Mouse (Mus musculus): Measurements from ENCODE around the gene Hrg.
A peak's percentile ranks its signal among the peaks of the same experiment; 100 is the strongest.
"Not testable (repeated sequence)": the region's sequence is repeated elsewhere in the genome, so short reads cannot be mapped to it uniquely, and the experiment has no call there.

Hrg gene

GRCm38 (mm10) chr16:22950840-22951395 is at the start of gene Hrg:
Gene Hrg, plus strand, starts transcription at chr16:22951072.
- DNase-seq (ENCODE audit: extremely low read depth, low read depth): no peak

DNA sequence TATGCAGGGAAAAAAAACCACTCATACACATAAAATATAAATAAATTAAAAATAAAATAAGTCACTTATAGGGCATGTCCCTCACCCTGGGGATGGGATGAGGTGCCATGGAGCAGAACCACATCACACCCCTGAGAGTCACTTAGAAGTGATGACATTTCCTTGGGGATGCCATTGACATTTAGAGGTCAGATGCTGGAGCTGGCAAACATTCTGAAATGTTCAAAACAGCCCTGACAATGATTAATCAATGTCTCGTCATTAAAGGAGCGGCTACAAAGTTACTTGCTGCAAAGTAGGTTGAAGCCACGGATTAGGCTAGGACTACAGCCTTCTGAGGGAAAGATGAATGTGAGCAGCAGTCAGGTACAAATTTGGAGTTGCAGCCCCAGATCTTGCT is 49.5 kb upstream of the Hrg start:
- no peak for DNase-seq (ENCODE audit: extremely low read depth, low read depth)

DNA sequence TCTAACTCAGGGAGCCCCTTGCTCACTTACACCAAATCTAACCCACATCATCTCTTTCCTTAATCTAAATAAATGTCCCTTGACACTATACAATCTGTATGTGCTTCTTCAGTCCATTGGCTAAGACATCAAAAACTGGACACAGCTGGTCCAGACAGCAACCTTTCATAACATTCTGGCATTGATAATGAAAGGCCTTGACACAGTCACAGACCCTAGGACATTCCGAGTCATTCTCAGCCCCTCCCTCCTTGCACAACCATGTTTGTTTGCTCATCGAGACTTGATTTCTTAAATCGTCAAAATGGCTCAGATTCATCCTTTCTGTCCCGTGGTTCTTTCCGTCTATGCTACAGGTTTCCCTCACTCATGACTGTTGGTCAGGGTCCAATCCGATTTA is 41.6 kb upstream of the Hrg start:
- DNase-seq (ENCODE audit: extremely low read depth, low read depth): no peak

- no peak for DNase-seq (ENCODE audit: extremely low read depth, low read depth)
Observed at GRCm38 (mm10) chr16:22911986-22912385, 38.9 kb upstream of the Hrg start.

DNA sequence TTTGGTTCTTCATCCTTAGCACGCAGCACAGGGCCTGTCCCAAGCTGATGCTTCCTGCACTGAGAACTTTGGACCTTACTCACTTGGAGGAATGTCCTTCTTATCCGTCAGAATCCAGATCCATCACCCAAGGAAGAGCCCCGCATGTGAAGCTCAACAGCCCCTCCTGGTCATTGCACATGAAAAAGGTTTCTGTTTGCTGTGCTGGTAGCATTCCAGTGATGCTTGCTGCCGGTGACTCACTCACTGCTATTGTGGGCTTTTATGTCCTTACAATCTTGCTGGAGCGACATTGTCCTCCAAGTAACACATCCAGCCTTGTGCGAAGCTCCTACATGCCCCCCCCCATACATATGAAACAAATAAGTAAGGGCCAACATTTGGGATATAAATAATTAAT is 38.0 kb upstream of the Hrg start:
- DNase-seq (ENCODE audit: extremely low read depth, low read depth): no peak

DNA sequence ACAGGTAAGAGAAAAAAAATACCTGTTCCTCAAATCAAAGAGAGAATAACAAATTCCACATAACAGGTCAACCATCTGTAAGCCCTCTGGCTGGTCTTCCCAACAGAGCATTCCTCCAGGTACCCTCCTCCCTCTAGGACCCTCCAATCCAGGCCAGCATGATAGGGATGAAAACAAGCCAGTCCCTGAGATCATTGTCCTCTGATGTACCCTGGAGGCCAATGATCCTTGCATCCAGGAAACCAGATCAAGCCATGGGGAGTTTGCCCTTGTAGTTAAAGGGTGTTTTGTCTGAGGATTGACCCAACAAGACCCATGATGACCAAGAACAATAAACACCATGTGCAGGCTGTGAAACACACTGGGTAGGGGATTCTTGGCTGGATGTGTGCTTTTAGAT is 36.6 kb upstream of the Hrg start:
- no peak for DNase-seq (ENCODE audit: extremely low read depth, low read depth)

- DNase-seq (ENCODE audit: extremely low read depth, low read depth): no peak
Observed at GRCm38 (mm10) chr16:22918034-22918433, 32.8 kb upstream of the Hrg start, which contains the start of gene Fetub. Gene Fetub, plus strand, starts transcription at chr16:22918334.

DNA sequence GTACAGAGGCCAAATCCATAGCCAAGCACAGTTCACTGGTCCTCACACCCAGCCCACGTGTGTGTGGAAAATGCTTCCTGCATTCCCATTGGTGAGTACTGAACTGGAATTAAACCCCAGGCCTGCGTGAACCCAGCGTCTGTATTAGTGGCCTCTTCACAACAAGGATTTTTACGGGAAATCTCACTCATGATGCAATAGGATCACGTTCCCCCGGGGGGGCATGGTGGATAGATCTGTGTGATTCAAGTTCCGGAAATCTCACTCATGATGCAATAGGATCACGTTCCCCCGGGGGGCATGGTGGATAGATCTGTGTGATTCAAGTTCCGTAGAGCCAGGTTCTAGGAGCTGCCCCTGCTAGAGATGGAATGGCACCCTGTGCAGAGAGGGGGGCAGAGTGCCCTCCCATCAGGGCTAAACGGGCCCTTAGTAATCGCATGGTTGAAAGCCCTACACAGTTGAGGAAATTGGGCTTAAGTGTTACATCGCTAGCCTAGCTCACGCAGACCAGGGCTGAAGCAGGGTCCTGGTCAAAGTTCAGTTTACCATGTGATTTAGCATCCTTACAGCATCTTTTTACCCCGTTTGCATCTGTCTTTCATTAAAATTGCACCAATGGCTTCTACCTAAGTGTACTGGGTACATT is 32.1 kb upstream of the Hrg start:
- DNase-seq (ENCODE audit: extremely low read depth, low read depth): no peak

- DNase-seq (ENCODE audit: extremely low read depth, low read depth): peak; percentile 6
Observed at GRCm38 (mm10) chr16:22919971-22920854, 30.7 kb upstream of the Hrg start.

DNA sequence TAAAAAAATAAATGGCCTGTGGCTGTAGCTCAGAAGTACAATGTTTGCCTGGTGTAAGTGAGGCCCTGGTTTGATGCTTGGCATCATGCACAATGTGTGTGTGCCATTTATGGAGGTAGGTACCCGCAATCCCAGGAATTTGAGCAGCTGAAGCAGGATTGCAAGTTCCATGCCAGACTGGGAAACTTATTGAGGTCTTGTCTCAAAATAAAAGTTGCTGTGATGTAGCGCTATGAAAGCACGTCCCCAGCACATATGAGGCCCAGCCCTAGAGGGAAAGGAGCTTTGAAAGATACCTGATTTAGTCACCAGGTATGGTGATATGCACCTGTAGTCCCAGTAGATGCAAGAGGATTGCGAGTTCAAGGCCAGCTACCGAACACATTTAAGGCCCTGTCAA is 29.1 kb upstream of the Hrg start:
- DNase-seq (ENCODE audit: extremely low read depth, low read depth): no peak

DNA sequence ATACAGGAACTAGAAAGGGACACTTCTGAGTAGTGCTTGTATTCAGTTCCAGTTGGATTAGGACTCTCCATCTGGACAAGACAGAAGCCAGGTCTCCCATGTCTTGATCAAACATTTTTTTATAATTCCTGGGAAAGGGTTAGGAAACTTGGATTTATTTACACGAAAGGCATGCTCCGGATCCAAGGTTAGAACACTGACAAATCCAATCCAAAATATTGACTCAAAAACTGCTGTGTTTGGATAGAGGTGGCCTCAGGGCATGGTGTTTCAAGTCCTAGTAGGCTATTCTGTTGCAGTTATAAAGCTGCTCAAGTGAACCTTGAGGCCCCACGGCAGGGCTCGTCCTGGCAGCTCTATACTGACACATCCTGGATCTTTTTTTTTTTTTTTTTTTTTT is 28.4 kb upstream of the Hrg start:
- DNase-seq (ENCODE audit: extremely low read depth, low read depth): no peak

- DNase-seq (ENCODE audit: extremely low read depth, low read depth): no peak
Observed at GRCm38 (mm10) chr16:22929575-22929974, 21.3 kb upstream of the Hrg start.

DNA sequence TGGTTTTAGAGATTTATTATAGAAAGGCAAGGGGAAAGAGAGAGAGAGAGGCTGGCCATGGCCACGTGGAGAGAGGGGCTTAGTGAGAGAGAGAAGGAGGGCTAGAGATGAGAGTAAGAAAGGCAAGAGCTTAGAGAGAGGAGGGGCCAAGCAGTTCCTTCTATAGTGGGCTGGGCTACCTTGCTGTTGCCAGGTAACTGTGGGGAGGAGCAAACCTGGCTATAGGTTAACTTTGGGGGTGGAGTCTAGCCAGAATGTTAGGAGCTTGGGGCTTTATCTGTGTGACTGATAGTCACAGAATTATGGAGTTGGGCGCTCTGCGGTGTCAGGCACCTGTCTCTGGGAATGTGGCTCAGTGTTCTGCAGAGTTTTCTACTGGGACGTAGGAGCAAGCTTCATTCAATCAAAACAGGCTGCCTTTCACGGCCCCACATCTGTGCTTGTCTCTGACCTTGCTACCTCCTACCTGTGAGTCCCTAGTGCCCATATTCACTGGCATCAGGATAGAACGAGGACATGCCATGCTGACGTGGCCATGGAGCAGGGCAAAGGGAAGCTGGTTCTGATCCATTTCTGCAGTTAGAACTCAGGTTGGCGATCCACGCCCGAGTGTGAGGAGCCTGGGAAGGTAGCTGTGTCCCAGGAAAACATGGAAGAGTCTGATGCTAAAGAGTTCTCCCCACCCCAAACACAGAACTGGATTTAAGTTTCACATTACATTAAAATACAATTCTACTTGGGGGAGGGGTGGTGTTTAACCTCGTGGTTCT is 19.3 kb upstream of the Hrg start:
- DNase-seq (ENCODE audit: extremely low read depth, low read depth): no peak

- no peak for DNase-seq (ENCODE audit: extremely low read depth, low read depth)
Observed at GRCm38 (mm10) chr16:22937631-22938030, 13.2 kb upstream of the Hrg start.

DNA sequence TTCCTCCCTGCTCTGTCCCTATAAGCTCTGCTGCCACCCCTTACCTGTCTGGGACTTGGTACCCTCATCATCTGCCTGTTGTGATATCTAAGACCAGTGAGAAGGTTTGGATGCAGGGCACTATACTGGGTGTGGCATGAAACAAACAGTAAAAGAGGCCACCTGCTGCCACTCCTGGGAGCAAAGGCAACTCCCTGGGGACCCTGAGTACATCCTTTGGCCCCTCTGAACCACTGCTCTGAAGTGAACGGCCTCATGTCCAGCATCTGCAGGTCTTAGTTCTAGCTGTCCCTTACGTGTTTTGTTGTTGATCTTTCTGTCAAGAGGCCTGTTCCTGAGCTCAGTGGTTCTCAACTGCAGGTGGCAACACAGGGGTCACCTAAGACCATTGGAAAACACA is 12.3 kb upstream of the Hrg start:
- no peak for DNase-seq (ENCODE audit: extremely low read depth, low read depth)

GRCm38 (mm10) chr16:22939120-22939695 is 11.7 kb upstream of the Hrg start:
- DNase-seq (ENCODE audit: extremely low read depth, low read depth): no peak

GRCm38 (mm10) chr16:22941825-22942476 is 8.9 kb upstream of the Hrg start:
- DNase-seq (ENCODE audit: extremely low read depth, low read depth): not testable (repeated sequence)

DNA sequence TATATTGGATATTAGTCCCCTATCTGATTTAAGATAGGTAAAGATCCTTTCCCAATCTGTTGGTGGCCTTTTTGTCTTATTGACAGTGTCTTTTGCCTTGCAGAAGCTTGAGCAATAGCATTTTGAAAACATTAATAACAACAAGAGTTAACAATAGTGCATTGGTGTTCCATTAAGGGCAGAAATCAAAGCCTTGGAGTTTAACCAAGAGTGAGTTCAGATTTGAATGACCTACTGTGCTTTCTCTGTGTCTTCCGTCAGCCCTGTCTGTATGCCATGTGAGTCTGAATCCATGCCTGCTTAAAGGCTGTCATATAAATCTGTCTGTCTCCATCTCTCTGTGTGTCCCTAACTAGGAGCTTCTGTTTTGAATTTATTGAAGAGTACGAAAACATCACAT is 3.5 kb upstream of the Hrg start:
- DNase-seq (ENCODE audit: extremely low read depth, low read depth): no peak

DNA sequence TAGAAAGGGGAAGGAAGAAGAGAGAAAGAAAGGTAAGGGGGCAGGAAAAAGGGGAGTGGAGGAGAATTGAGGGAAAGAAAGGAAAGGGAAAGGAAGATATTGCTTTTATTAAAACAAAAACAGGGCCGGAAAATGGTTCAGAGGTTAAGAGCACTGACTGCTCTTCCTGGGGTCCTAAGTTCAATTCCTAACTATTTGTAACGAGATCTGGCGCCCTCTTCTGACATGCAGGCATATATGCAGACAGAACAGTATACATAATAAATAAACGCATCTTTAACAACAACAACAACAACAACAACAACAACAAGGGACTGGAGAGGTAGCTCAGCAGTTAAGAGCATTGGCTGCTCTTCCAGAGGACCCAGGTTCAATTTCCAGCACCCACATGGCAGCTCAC is 2.2 kb downstream of the Hrg start:
- DNase-seq (ENCODE audit: extremely low read depth, low read depth): no peak

DNA sequence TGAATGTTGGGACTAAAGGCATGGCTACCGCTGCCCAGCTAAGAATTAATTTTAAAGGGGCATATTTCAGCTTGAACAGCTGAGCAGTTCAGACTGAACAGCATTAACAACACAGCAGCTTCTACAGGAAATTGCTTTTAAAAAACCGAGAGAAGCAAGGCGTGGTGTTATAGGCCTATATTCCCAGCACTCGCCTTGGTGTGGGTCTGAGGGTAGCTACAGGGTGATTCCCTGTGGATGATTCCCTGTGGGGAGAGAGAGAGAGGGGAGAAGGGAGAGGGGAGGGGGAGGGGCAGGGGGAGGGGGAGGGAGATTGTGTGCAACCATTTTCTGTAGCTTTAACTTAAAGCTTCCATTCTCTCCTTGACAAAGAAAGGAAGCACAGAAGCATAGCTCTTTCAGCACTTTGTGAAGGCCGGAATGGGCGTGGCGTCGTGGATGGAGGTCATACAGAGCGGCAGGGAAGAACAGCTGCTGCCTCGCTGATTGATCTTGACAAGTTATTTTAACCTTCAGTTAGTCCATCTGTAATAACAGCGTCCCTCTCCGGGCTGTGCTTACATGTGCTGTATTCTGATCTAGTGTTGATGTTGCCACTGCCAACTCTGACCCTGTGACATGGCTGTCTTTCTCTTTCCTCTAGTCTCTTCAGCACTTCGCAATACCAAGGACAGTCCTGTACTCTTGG is 4.7 kb downstream of the Hrg start:
- no peak for DNase-seq (ENCODE audit: extremely low read depth, low read depth)

Data from MEL-GATA-1-ER (cell line).